Mouse (Mus musculus): Measurements from ENCODE around the gene Gm49358. TPM values are rescaled to one million over a fixed set of nuclear protein-coding genes. Genes with fewer than 3 reads are reported as not detected.

The Gm49358 gene
- total RNA-seq, 2 experiments from 2014 or later = 12.4 to 14.0 TPM

DNA sequence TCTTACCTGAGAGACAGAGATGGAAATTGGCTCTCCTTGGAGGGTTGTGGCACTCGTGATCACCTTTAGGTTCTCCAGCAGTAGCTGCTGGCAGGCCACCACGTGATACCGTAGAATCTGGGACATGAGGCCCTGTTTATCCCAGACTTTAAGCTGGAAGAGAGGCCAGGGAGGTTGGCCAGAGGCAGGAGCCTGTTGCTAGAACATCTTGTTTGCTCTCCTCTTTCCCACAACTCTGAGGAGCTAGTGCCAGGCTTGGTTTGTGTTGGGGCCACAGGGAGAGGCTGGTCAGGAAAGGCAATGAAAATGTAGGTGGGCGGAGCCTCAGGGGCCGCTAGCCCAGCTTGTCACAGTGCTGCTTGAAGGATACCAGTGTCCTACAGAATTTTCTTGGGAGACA is 108.8 kb downstream of the Gm49358 start:
- DNase-seq = peak; percentile 29

DNA sequence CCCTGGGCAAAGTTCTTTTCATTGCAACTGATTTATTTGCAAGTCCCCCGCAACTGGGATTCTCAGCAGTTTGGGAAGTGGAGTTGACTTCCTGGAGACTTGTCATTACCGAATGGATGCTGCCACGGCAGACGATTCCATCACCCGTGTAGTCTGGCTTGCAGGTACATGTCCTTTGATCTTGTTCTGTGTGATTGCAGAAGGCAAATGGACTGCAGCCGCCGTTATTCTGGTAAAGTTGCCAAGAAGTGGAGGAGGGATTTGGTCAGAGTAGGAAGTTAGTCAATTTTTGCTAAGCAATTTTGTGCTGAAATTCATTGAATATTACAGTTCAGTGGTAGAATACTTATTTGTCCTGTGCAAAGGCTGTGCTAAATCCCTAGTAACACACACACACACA is 114.9 kb downstream of the Gm49358 start:
- DNase-seq = no peak

DNA sequence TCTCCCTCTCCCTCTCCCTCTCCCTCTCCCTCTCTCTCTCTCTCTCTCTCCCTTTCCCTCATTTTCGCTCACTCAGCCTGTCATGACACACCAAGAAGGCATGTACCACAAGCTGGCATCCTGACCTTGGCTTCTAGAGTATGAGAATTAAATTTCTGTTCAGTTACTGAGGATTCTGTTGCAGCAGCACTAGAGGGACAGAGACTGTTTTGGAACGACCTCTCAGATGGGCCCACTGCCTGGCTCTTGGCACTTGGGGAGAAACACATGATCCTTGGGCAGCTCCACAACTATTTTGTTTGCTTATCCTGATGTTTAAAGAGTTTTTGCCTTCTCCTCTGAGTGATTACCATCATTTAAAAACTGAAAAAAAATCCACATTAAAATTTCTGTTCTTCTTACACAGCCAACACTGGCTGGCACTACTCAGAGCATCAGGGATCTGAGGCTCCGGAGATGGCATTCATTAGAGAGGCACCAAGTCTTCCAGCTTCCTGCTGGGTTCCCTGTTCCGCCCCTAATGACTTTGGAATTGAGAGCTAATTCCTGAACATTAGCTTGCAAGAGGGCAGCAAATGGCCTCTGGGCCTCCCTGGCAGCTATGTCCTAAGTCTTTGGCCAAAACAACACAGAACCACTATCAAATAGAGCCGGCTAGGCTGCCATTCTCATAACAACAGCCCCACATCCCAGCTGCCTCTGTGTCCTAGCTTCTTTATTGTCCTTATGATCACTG is 116.5 kb downstream of the Gm49358 start:
- peak; percentile 76 for DNase-seq

DNA sequence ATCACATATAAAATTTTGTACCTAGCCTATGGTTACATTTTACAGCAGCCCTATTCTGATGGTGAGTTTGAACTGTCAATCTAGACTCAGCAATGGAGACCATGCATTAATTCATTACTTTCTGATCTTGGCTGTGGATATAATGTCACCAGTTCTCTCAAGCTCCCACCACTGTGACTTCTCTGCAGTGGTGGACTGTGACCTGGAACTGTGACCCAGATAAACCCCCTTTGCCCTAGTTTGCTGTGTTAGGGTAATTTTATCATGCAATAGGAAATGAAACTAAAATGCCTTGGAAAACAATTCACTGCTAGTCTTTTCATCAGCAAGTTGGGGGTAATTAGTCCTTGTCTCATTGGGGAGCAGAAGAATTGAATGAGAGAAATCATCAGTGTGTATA is 117.7 kb downstream of the Gm49358 start:
- no peak for DNase-seq

Other genes starting within 250 kb of the Gm49358 start
- gene Hsp90b1, start 58.5 kb upstream of the Gm49358 start, total RNA-seq (2021) = 100 to 1,000 TPM; 113 to 140 TPM
- gene Ttc41, start 58.2 kb upstream of the Gm49358 start, total RNA-seq (2021) = 1 to 10 TPM; 1.4 to 1.5 TPM
- 10 to 100 TPM; 30.0 to 38.2 TPM for gene Nt5dc3, start 15.0 kb downstream of the Gm49358 start, total RNA-seq (2021)
- gene Stab2, start 244.1 kb downstream of the Gm49358 start, total RNA-seq (2021) = 1 to 10 TPM in 1 of 2 experiments, under 1 TPM in 1; 0.78 to 1.3 TPM

Data from gastrocnemius, postnatal 25 days (tissue).